Mouse (Mus musculus): Measurements from ENCODE around the gene Ccdc63. TPM values are rescaled to one million over a fixed set of nuclear protein-coding genes. Genes with fewer than 3 reads are reported as not detected.
"Not testable (repeated sequence)": the region's sequence is repeated elsewhere in the genome, so short reads cannot be mapped to it uniquely, and the experiment has no call there.

The Ccdc63 gene
- total RNA-seq (2022) = under 1 TPM in 1 of 4 experiments, not detected in 3; 0.13 TPM

DNA sequence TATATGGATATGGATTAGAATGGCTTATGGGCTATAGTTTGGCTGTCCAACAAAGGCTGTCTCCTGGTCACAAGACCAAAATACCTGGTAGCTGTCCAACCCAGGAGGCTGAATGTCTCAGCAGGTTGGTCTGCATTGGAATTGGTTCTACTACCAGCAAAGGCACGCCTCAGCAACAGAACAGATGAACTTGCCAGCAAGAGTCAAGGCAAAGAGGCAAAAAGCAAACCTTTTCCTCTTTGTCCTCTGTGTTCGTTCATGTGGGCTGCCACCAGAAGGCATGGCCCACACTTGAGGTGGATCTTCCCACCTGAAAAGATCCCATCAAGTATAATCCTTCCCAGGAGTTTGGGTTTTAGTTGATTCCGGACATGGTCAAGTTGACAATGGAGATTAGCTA lies at the start of gene Ccdc63:
TSS of gene Ccdc63 (minus strand) at position 101 of the 400 bp plus-strand sequence.
- DNase-seq (ENCODE audit: low spot score in 2 of 2) = no peak

GRCm38 (mm10) chr5:122189115-122189514 lies 48.5 kb upstream of the Ccdc63 start:
- DNase-seq (ENCODE audit: low spot score in 2 of 2) = no peak

GRCm38 (mm10) chr5:122184858-122185257 lies 44.2 kb upstream of the Ccdc63 start:
- DNase-seq (ENCODE audit: low spot score in 2 of 2) = not testable (repeated sequence)

- DNase-seq (ENCODE audit: low spot score in 2 of 2) = no peak
Measured at GRCm38 (mm10) chr5:122184283-122184806, 43.7 kb upstream of the Ccdc63 start.

GRCm38 (mm10) chr5:122179665-122180064 lies 39.0 kb upstream of the Ccdc63 start:
- DNase-seq (ENCODE audit: low spot score in 2 of 2) = no peak

DNA sequence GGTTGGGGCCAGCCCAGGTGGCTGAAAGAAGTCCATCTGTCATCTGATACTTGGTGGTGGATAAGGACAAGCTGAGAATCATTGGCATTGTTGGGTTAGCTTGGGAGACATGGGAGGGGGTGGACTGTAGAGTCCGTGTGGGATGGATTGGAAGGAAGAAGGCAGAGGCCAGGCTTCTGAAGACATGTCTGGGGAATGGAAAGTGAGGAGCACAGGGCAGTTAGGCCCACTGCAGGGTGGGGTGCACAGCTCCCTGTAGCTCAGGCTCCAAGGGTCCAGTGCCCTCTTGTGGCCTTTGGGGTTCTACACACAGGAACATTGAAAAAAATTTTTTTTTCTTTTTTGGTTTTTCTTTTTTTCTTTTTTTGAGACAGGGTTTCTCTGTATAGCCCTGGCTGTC lies 35.8 kb upstream of the Ccdc63 start:
- no peak for DNase-seq (ENCODE audit: low spot score in 2 of 2)

GRCm38 (mm10) chr5:122175961-122176360 lies 35.3 kb upstream of the Ccdc63 start:
- DNase-seq (ENCODE audit: low spot score in 2 of 2) = no peak

DNA sequence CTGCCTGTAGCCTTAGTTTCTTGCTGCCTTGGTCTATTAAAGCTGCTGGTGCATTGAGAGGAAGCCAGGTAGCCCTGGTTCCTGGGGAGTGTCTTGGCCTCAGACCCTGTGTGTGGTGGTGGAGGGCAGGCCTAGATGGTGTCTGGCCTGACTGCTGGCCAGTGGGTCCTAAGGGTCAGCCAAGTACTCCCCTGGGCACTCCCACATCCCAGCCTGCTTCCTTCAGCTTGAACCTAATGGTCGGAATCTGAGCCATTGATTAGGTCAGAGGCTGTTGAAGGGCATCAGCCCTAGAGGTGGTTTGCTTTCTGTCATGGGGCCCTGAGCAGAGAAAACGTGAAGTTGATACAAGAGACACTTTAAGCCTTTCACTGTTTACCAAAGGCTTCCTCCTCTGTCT lies 34.8 kb upstream of the Ccdc63 start:
- no peak for DNase-seq (ENCODE audit: low spot score in 2 of 2)

GRCm38 (mm10) chr5:122171058-122171457 lies 30.4 kb upstream of the Ccdc63 start:
- no peak for DNase-seq (ENCODE audit: low spot score in 2 of 2)

GRCm38 (mm10) chr5:122168344-122169069 lies 27.9 kb upstream of the Ccdc63 start:
- DNase-seq (ENCODE audit: low spot score in 2 of 2) = no peak

DNA sequence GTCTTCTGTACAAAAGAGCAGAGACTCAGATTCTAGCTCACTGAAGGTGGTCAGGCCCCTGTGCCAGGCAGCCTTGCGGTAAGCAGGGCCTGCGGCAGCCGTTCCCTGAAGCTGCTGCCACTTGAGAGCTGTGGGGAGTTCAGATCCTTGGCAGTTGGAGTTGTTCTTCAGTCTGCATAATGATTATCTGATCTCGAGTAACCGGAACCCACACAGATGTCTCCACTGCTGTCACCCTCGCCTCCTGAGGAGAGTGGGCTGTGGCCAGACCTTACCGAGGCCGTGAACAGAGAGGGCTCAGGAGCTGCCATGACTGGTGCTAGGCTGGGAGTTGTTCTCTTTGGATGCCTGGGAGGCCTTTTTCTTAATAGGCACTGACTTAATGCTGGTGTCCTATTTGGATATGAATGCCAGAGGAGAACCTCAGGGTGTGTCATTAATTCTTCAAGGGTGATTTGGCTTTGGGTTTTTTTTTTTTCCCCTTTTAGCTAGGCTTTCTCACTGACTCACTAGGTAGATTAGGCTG lies 26.1 kb upstream of the Ccdc63 start:
- DNase-seq (ENCODE audit: low spot score in 2 of 2) = no peak

DNA sequence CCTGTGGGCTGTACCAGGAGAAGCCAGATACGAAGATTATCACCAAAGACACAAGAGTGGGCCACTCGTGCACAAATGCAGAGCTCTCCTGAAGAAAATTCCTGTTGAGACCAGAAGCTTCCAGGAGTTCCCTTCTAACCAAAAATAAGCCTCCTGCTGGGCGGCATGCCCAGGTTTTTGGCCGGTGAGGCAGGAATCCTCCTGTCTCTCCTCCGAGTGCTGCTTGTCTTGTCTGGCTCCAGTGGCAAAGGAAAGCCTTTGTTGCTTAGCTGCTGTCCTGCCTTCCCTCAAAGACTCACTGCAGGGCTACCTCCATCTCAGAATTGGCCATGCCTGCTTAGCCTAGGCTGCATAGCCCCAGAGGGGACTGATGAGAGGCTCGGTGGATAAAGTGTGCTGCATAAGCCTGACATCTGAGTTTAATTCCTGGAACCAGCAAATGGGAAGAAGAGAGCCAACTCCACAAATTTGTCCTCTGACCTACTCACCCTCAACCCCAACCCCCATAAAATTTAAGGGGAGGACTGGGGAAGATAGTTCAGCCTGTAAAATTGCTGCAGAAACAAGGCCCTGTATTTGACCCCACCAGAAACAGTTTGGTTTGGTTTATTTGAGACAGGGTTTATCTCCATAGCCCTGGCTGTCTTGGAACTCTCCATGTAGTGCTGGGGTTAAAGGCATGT lies 24.8 kb upstream of the Ccdc63 start:
- DNase-seq (ENCODE audit: low spot score in 2 of 2) = no peak

GRCm38 (mm10) chr5:122164011-122164410 lies 23.4 kb upstream of the Ccdc63 start:
- no peak for DNase-seq (ENCODE audit: low spot score in 2 of 2)

DNA sequence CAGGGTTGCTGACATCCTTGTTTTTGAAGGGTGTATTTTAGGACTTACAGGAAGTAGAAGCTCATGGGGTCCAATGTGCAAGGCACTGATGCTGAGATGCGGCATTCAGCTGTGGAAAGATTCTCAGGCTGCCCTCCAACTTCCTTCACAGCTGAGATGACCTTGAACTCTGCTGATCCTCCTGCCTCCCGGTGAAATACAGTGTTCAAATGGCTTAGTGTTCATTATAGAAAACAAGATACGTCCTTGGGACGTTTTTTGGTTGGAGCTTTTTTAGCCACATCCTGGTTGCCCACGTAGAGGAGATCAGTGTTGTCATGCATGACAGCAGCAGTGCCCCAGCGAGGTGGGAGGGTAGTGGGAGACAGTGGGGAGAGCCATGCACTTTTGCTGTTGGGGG lies 22.6 kb upstream of the Ccdc63 start:
- DNase-seq (ENCODE audit: low spot score in 2 of 2) = no peak

GRCm38 (mm10) chr5:122158557-122159515 lies 18.2 kb upstream of the Ccdc63 start:
- DNase-seq (ENCODE audit: low spot score in 2 of 2) = no peak

- DNase-seq (ENCODE audit: low spot score in 2 of 2) = peak; percentile 83 to 87
Measured at GRCm38 (mm10) chr5:122157827-122158381, 17.3 kb upstream of the Ccdc63 start, which contains the start of gene Ppp1cc. Gene Ppp1cc, plus strand, starts transcription at chr5:122158278.

DNA sequence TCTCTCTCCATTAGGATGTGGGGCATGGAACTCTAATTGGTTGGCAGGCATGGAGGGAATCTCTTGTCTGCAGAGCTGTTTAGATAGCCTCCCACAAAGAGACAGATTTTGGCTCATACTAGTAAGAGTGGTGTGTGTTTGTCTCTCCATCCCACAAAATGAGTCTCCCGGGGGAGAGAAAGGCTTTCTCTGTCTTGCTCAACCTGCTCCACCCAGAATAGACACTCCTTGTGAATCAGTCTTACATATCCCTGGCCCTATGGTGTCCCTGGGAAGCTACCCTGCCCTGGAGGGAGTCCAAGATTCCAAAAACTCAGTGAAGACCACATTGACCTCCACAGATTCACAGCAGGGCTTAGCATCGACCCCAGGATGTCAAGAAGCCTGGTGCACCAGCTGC lies 15.9 kb upstream of the Ccdc63 start:
- DNase-seq (ENCODE audit: low spot score in 2 of 2) = no peak

DNA sequence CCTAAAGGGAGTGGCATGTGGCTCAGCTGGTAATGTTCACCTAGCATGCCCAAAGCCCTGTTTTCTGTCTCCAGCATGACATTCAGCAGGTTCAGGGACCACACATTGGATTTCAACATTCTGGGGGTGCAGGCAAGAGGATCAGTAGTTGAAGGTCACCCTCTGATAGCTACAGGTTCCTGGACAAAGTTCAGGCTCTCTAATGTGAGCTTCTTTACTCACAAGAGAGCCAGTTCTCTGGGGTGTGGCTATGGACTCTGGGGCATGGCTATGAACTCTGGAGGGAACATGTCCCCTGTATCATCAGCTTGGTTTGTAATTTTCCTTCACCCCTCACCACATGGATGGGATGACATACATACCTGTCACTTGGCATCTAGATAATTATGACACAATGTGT lies 15.0 kb upstream of the Ccdc63 start:
- no peak for DNase-seq (ENCODE audit: low spot score in 2 of 2)

DNA sequence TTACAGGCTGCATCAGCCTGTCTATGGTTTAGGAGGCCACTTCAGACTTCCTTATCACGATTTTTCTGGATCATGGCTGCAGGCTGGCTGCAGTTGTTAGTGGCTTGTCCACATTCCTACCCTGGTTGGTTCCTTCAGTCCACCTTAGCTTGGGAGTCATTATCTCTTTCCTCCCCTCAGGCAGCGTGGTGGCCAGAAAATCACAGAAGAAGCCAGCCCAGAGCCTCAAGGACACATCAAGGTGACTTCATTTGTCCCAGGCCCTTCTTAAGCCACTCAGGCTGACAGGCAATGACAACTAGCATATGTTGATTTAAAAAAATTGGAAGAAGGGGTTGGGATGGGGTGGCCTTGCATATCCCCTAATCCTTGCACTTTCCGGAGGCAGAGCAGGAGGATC lies 14.2 kb upstream of the Ccdc63 start:
- no peak for DNase-seq (ENCODE audit: low spot score in 2 of 2)

- no peak for DNase-seq (ENCODE audit: low spot score in 2 of 2)
Measured at GRCm38 (mm10) chr5:122154006-122154405, 13.4 kb upstream of the Ccdc63 start.

GRCm38 (mm10) chr5:122152508-122152907 lies 11.9 kb upstream of the Ccdc63 start:
- DNase-seq (ENCODE audit: low spot score in 2 of 2) = not testable (repeated sequence)

All from gastrocnemius, adult 8-10 months (tissue).